Mouse (Mus musculus): ENCODE data around the gene Trp53tg5.

Gene Trp53tg5

DNA sequence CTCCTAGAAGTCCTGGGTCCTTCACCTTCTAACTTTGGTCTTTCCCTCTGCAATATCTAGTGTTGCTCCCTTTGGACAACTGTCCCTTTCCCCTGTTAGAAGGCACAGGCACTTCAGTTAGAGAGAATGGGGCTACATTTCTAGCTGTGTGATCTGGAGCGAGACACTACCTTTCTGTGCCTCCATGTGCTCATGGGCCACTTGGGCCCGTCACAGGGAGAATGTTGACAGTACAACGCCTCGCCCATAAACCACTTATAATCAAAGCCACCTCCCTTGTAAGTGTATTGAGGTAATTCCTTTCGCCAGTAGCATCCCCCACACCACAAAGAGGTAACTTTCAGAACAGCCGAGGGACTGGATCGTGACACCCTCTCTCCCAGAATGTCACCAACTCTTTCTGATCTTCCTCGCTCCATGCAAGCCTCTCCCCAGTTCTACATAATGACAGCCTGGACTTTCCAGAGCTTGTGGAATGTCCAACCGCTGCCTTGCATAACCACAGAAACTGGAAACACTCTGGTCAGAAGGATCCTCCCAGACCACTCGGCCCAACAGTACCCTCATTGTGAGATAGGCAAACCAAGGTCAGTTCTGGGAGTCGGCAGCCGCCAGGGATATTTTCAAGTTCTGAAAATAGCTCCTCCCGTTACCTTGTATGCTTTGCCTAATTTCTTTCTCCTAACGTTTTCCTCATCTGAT is 24.0 kb downstream of the Trp53tg5 start:
- DNase-seq (ENCODE audit: low spot score in 2 of 2): no peak

DNA sequence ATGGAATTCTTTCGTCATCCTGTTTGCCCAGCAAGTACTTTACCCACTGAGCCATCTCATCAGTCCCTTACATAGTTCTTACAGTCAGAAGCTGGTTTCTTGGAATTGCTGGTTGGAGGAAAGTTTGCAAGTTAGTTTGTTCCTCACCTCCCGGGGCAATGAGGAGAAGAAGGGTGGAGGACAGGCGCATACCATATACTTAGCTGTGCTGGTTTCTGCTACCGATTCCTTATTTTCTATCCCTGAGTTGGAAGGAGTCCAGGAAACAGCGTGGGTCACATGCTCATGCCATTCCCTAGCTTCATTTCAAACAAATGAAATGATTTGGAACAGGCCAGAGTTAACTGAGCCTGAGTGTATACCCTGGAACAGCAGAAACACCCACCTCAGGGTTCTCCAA is 24.6 kb downstream of the Trp53tg5 start:
- no peak for DNase-seq (ENCODE audit: low spot score in 2 of 2)

DNA sequence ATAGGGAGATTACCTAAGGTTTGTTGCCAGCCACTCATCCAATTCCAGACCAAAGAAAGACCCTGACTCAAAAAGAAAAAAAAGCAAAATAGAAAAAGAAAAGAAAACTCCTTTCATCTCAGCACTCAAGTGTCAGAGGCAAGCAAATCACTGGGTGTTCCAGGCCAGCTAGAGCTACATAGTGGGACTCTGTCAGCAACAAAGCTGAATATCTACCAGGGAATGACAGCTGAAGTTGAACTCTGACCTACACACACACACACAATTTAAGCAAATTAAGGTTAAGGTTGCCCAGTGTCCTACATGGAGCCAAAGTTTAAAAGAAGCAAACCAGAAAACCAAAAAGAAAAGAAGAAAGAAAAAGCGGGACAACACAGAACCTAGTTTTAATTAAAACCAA is 25.4 kb downstream of the Trp53tg5 start:
- DNase-seq (ENCODE audit: low spot score in 2 of 2): no peak

DNA sequence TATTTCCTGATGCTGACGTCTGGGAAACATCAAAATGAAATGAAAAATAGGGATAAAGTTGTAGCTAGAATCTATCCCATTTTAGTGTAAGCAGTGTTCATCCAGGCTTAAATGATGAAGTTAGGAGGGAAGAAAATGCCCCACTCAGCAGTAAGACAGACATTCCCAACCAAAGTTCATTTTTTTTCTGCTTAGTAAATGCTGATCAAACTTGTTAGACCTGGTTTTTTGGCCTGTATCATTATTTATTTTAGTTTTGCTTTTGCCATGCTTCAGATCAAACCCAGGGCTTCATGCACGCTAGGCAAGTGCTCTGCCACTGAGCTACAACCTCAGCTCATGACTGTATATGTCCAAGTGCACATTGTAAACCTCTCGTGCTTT is 27.4 kb downstream of the Trp53tg5 start:
- no peak for DNase-seq (ENCODE audit: low spot score in 2 of 2)

DNA sequence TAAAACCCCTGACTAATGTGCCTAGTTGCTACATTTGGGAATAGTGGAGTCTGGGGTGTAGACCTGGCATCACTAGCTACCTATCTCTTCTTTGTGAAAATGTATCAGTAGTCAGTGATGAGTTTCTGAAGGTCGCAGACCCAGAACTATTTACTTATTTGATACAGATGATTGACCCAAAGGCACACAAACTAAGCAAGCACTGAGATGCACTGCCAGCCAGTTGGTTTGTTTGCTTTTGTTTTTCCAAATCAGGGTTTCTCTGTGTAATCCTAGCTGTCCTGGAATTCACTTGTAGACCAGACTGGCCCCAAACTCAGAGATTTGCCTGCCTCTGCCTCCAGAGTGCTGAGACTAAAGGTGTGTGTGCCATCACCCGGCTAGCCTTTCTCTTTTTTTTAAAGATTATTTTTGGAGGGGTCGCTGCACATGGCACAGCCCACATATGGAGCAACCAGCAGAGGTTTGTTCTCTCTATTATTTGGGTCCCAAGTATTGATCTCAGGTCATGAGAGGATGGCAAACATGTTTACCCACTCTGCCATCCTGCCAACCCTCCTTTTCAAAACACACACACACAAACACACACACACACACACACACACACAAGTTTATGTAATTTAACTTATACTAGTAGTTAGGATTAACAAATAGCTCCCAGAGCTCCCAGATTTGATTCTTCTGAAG is 28.0 kb downstream of the Trp53tg5 start:
- DNase-seq (ENCODE audit: low spot score in 2 of 2): no peak

DNA sequence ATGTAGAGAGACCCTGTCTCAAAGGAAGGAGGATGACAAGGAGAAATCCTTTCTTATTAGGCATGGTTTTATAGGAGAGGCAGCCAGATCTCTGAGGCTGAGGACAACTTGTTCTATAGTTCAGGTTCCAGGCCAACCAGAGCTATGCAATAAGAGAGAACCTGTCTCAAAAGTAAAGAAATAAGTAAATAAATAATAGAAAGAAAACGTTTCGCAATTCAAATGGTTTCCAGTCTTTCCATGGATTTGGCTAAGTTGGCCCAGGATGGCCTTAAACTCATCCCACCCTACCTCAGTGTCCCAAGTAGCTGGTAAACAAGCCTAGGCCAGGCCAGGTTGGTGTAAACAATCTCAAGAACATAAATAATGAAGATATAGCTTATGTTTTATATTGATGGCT is 28.8 kb downstream of the Trp53tg5 start:
- DNase-seq (ENCODE audit: low spot score in 2 of 2): no peak

DNA sequence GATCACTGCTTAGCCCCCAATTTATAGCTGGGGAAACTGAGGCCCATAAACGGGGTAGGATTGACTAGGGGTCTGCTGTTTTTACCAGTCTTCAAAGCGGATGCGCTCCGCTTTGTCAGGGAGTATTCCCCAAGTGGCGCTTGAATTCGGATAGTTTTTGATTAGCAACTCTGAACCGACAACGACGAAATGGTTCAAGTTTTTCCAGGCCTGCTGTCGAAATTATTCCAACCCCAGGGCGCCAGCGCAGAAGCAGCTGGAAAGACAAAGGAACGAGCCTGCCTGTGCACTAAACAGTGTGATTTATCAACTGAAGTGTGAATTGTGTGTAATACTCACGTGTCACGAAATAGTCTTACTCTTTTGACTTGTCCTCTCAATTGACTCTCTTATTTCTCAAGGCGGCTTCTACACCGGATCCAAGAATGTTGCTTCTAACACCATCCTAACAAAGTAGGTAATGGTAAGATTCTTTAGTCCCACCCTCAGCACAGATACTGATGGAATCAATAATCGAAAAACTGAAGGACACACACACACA is 30.0 kb downstream of the Trp53tg5 start, which contains the start of gene Sdc4:
Sdc4 (minus strand) TSS at position 428 of the 541 bp plus-strand sequence.
- DNase-seq (ENCODE audit: low spot score in 2 of 2): no peak

DNA sequence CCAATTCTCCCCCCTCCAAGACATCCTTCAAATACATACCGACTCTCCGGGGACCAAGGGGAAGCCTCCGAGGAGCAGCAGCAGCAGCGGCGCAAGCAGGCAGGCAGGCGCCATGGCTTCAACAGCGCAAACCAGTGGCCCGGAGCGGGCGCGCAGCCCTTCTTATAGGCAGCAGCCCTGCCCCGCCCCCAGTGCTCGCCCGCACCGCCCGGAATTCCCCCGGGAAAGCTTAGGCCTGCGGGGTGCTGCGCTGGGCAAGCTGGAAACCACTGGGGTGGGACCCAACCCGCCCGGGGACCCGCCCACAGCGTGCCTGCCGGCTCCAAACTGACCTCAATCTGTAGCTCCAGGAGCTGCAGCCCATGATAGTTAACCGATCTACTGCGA is 30.5 kb downstream of the Trp53tg5 start:
- DNase-seq (ENCODE audit: low spot score in 2 of 2): peak; percentile 59 to 78

DNA sequence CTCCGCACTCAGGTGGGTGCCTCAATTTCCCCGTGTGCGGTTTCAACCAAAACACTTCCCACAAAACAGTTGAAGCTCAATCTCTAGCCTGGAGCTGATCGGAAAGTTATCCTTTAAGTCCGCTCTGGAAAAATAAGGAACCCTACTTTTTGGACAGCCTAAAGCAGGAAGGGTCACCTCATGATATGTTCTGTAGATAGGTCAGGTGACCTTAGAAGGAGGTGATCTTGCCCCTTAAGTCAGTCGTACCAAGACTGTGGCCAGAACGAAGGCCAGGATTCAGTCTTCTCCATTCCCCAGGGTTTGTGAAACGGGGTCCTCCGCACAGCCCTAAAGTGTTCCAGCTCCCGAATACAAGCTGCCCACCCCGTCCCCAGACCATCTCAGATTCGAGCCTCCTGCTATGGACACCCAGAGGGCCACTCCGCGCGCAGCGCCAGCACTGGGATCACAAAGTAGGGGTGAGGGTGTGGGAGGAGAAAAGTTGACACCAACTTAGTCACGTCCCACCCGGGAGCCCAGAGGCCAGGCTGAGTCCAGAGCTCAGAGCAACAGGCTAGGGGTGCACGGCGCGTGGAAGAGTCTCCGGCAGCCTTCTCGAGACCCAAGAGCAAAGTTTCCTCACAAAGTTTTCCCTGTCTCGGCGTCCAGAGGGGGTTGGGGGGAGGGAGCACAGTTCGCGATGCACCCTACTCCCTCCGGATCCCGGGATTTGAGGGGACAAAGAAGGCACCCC is 31.0 kb downstream of the Trp53tg5 start:
- no peak for DNase-seq (ENCODE audit: low spot score in 2 of 2)

DNA sequence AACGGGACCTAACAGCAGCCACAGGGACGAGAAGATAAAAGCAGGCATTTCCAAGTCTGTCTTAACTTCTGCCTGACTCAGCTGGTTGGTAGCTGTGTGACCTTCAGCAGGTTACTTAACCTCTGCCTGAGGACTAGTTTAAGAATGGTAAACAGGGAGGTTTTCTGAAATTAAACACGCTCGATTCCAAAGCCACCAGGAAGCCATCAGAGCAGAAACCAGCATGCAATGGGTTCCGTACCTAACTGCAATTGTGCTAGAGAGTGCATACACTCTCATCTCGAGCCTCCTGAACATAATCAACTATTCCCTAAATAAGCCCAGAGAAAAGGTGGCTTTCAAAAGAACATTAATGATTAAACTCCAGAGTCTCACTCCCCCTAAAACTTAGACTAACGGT is 31.8 kb downstream of the Trp53tg5 start:
- no peak for DNase-seq (ENCODE audit: low spot score in 2 of 2)

DNA sequence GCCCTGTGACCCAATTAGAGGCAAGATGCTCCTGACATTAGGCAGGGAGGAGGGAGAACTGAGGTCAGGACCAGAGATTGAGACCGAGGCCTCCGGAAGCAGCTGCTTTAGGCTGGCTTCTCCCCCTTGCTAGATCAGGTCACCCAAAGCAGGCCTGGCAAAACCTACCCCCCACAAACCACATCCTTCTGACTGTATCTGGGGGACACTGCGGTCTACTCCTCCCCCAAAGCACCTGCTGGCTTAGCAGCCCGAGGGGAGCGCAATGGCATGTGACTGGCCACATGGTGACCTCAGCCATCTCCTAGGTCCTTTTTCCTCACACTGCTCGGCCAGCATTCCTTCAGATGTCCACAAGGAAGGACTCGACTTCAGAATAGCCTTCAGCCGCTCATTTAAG is 32.4 kb downstream of the Trp53tg5 start:
- peak; percentile 83 to 84 for DNase-seq (ENCODE audit: low spot score in 2 of 2)

DNA sequence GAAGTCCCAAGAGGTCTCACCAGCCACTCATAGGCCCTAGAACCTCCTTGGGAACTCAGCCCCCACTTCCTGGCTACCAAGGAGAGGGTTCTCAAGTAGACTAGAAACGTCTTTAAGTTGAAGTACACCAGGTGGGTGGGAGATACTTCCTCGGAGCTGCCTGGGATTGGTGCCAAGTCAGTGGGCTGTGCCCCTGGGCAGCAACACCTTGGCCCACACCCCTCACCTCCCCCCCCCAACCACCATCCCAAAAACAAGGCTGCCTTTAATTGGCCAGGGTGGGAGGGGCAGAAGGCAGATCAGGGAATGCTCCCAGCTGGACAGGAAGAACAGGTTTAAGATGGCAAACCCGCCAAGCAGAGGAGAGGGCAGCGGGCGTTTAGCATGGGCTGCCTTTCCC is 33.2 kb downstream of the Trp53tg5 start:
- no peak for DNase-seq (ENCODE audit: low spot score in 2 of 2)

DNA sequence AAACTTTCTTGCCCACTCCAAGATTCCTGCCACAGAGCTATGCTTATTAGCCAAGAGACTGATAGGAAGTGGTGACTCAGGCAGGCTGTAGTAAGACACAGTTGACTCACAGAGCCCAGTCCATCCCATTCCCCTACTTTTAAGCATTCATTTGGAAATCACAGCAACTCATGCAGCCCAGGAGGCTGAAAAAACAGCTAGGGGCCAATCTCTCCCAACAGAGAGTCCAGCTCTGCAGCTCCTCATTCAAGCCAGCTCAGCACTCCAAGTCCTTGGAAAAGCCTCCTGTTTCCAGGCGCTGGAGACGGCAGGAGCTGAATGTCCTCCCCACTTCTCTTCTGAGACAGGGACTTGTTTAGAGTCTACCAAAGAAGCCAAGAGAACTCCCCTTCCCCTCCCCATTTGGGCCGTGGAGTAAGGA is 34.5 kb downstream of the Trp53tg5 start:
- no peak for DNase-seq (ENCODE audit: low spot score in 2 of 2)

DNA sequence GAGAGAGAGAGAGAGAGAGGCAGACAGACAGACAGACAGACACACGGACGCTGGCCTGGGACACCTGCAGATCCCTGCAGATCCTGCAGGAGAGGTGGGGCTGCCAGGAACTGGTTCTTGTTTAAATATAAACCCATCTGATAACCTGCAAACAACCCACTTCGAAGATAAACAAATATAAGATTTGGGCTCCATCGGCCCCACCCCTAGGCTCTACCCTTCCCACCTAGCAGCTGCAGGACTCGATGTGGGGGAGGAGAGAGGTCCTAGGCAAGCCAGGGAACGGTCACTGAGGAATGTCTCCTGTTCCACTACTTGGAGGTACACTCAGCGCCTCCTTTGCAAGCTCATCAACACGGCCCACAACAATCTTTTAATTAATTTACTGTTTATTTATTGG is 35.3 kb downstream of the Trp53tg5 start:
- no peak for DNase-seq (ENCODE audit: low spot score in 2 of 2)

DNA sequence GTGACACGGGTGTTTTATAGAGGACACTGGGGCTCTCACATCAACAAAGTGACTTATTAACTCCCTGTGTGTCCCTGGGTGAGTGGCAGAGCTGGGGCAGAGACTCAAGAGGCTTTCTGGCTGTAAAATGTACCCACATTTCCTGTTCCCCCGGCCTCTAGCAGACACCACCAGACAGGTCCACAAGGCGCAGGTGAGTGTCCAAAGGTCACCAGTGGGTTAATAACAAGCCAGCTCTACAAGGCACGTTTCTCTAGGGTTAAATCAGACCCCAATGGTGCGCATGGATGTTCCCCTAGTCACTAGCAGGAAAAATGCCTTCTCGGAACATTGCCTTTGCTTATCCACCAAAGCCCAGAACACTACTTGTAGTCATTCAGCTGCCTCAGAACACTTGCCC is 35.8 kb downstream of the Trp53tg5 start:
- no peak for DNase-seq (ENCODE audit: low spot score in 2 of 2)

DNA sequence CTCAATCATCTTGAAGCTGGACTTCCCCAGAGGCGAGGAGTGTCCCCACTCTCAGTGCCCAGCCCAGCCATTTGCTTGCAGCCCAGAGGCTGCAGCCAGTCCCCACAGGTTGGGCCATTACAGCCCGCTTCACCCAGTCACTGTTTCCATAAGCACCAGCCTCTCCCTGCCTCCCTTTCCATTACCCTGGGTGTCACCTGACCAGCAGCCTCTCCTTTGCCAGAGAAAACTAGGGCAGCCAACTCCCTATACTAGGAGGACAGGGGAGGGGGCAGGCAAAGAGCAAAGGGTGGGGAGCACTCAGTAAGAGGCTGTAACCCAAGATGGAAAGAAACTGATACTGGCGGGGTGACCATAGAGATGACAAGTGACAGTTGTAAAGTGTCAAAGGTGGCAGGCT is 36.6 kb downstream of the Trp53tg5 start:
- no peak for DNase-seq (ENCODE audit: low spot score in 2 of 2)

DNA sequence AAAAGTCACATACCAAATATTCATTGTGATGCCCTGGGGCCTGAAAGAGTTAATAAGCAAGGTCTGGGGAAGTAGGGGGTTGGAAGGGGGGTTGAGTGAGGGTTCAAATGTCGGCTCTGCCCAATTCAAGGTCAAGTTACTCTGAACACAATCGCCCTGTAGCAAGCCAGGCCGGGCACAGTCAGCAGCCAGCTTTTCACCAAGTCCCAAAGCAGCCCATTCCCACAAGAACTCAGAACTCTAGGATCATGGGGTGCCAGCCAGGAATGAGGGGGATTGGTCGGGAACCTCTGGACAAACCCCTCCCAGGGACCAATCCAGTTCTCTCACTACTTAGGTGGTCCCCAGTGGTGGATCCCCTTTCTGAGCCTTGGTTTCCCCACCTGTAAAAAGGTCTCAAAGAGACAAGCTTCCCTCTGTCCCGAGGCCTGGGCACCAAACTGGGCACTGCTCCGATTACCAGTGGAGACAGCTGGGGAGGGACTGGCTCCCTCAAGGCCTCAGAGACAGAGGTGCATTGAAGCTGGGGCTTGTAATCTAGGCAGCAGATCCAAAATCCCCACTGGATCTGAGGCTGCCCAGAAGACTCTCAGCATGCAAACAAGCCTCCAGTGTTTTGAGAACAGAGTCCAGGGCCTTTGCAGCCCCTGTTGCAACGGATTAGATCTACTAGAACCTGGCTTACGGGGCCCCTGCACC is 37.2 kb downstream of the Trp53tg5 start:
- no peak for DNase-seq (ENCODE audit: low spot score in 2 of 2)

DNA sequence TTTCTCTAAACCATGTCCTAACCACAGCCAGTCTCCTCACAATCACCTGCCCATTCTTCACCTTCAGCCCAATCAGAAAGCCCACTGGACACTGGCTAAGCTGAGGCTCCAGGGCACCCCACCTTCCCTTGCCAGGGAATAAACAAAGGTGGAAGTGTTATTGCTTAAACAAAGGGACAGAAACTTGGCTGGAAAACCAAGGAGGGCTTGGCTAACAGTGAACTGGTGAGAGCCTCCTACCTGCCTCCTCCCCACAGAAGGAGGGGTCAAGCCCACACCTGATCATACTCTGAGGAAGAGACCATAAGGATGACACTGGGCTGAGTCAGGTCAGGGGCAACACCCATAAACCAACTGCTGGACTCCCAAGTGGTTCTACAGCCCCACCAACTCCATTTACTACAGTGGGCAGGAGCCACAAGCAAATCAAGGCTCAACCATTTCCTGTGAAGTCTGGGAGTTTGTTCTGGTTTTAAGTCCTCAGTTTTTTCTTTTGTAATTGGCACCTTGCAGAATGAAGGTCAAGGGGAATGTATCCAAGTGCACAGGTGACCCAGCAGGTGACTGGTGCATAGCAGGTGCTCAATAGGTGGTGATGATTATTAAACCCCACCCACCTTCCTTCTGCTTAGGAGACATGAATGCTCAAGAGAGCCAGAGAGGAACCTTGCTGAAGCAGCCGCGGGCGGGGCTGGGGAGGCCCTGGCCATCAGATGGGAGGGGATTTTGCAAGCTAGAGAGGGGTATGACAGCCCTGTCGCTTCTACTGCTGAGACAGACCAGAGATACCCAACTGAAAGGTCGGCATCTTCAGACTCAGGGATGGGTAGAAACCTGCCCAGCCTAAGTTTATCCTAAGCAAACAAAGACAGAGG is 38.1 kb downstream of the Trp53tg5 start:
- DNase-seq (ENCODE audit: low spot score in 2 of 2): no peak

DNA sequence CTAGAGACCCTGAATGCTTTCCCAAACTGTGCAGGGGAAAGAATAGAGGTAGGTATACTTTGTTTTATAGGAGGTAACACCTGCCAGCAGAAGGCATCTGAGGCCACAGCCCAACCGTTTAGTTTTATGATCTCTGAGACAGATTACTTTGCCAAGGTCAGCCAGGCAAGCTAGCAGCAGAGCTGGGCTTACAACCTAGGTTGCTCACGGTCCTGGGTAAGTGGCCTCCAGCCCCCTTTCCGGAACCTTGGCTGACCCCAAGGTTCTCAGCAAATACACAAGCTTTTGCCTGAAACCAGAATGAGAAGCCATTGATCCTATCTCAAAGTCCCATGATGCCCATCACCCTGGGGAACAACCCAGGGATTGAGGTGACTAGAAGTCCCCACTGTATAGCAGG is 38.8 kb downstream of the Trp53tg5 start:
- no peak for DNase-seq (ENCODE audit: low spot score in 2 of 2)

DNA sequence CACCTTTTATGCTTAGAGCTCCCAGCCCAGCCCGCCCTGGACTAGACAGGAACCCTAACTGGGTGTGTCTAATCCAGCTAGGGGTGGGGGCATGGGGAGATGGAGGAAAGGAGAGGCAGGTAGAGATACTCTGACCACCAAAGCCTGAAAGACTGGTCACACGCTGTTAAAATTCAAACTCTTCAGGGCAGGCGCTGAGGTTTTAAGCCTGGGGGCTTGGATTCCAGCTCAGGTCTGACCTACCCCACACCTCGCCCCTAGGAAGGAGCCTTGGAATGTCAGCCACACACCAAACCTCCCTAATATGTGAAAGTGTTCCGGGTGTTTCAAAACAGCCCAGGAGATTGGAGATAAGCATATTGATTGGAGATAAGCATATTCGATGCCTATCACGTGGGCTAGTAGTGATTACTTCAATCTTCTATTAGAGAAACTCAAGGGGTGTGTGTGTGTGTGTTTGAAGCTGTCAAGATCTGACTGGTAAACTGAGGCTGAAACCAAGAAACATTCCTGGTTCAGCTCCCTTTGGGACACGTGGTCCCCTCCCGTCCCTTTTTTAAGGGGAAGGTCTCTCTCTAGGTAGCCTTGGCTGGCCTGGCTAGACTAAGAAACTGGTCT is 40.1 kb downstream of the Trp53tg5 start:
- no peak for DNase-seq (ENCODE audit: low spot score in 2 of 2)

All from natural killer cell, adult 2 months (primary cell).